Mouse (Mus musculus) frontal cortex, postnatal 14 days (tissue): ENCODE measurements at regions not wholly inside any gene's neighbourhood (a gene's known extent, or its start where the extent isn't known, plus 50 kb on each side); places are given as distances from the start of the nearest gene placed in this dataset.

Experiments used
- DNase-seq, 2 experiments: peaks; one replicate each; pipeline ENCODE4 v3.0.0; 2022; ENCODE audit warnings: low spot score in 2 of 2

DNA sequence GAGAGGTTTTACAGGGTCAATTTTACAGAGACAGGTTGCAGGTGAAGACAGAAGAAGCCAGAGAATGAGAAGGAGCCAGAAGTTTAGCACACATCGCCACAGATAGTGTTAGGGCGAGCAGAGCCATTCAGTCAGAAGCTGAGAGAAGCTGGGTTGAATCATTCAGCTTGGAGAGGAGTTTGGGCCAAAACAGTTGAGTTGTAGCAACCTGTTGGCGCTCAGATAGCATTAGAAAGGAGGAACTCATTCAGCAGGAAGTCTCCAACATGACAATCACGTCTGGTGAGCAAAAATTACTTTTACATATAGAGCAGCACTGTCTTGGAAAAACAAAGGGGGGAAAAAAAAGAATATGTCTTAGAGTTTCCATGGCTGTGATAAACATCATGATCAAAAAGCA lies 53.2 kb downstream of the Fam43a start:
- no peak for DNase-seq

DNA sequence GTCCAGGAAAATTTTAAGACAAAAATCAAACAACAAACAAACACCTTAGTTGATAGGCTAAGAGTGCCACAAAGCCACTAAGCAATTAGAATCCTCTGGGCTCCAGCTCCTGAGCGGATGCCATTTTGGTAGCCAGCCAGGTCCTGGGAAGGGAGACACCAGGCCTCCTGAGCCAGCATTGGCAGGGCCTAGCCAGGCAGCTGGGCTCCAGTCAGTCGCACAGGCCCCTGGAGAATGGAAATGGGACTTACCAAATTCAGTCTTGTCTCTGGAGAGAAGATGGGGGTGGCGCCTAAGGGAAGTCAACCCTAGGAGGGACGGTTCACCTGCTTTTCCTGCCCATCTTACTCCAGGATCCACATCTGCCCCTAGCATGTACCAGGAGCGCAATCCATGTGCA lies 54.3 kb downstream of the Fam43a start:
- DNase-seq, result peak in 1 of 2 experiments; percentile 31

DNA sequence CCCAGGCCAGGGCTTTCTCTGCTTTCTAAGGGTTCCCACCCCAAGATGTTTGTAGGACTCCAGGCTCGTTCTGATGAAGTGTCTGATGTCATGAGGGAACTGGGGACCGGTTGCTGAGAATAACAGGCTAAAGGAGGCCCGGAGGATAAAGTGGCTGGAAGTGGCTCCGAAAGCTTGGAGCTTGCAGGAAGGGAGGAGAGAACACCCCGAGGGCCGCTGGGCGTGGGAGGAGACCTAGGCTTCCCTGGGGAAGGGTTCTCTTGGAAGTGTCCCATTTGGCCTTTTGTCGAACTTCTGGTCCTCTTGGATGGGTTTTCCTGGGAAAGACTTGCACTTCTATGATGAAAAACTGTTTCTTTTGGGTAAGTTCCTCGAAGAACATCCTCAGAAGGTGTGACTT lies 54.7 kb downstream of the Fam43a start:
- no peak for DNase-seq

DNA sequence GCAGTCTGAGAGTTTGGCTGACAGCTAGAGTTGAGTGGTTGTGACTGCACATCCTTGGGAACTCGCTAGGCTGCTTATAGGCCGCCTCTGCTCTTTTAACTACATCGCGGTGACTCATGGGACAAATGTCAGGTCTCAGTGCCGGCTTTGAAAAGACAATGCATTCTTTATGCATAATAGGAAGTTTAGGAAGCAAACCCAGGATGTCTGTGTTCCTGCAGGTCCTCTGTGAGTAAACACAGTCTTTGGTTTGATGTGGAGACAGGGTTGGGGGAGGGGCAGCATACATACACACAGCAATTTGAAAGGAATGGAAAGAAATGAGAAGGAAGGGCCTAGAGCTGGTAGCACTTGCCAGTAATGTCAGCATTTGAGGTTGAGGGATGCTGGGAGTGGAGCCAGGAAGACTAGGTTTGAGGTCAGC lies 56.3 kb downstream of the Fam43a start:
- no peak for DNase-seq

DNA sequence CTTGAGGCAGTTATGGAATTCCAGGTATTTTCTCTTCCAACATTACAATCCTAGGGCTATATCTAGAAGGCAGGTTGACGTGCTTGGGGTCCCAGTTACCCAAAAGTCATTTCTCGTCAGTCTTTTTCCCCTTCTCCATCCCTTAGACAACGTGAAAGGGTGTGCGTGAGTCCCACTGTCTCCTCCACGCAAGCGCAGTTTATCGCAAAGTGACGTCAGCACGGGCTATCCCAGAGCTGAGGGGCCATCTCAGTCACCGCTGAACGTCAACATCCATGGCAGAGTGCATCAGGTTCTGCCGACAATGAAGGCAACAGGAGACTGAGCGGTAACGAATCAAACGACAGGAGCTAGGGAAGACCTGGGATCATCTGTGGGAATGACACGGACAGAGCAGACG lies 57.4 kb downstream of the Fam43a start:
- DNase-seq, result no peak

DNA sequence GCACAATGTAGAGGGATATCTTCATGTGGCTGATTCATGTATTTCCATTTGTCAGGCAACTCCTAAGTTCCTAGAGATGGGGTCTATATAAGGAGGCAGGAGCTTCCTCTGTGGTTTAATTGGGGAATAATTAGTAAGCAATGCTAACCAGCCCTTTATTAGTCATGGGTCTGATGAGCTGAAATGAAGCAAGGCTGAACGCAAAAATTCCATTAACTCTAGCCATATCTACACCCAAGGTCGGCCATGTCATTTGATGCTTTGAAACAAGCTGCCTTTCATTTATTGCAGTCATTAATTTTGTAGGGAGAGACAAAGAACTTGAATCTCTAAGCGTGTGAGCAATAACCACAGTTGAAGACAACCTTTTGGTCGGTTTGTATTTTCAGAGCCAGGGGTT lies 59.4 kb downstream of the Fam43a start:
- DNase-seq, result no peak

DNA sequence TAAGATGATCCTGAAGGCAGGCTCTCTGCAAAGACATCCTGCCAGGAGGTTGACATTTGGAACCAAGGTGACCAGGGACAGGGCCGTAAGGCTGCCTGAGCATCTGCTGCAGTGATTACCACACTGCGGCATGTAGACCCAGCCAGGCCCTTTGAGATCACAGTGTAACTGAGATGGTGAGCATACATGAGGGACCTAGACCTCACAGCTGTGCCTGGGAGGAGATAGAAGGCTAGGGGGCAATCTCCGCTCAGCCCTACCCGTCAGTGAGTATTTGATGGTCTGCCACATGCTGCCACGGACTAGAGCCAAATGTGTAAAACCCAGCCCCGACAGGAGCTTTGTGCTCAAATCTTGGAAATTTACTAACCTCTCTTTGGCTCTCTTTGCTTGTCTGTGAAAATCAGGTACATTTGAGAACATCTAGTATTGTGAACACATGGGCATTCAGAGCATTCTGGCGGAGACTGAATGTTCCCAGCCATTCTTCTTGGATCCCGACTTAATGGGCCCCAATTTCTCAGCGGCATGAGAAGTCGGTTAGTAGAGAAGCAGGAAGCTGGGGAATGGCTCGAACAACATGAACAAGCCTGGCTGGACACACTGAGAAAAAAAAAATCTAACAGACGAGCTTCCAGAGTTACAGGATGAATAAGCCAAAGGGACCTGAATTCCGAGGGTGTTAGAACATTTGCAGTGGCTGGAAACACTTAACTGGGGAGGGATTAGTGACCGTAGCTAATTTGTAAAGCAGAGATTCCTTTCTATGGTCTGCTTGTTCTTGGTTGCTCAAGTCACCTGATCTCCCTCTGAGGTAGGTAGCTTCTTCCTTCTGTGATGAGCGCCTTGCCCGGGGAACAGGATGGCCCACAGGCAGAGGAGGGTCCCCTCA lies 61.8 kb downstream of the Fam43a start:
- no peak for DNase-seq

DNA sequence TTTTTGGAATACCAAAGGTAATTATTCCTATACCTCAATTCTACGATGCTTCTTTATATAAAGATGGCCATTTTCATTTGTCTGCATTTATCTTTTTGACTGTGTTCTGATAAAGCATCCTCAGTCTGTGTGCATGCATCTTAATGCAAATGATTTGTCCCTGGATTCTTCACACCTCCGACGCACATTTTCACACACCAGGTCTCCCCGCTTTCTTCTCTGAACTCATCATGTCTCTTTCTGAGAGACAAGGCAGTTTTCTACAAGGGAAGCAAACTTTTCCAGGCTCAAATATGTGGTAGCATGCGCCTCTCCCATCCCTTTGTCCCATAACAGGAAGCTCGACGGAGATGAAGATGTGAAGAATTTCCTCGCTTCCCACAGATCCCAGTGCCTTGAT lies 63.5 kb downstream of the Fam43a start:
- no peak for DNase-seq

DNA sequence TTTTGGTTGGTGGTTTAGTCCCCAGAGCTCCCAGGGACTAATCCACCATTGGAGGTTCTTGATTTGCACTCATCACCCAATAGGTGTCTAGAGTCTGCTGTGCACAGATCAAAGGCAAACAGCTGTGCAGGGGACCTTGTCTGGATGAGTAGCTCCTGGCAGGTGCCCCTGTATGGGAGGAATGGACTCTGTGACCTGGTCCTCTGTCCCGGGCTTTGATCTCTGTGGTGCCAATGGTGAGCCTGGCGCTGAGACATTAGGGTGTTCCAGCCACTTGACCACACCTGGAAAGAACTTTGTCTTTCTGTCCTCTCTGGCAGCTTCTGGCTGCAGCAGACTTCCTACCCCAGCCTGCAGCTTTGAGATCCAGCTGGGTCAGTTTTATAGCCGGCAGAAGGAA lies 64.4 kb downstream of the Fam43a start:
- DNase-seq, result no peak

DNA sequence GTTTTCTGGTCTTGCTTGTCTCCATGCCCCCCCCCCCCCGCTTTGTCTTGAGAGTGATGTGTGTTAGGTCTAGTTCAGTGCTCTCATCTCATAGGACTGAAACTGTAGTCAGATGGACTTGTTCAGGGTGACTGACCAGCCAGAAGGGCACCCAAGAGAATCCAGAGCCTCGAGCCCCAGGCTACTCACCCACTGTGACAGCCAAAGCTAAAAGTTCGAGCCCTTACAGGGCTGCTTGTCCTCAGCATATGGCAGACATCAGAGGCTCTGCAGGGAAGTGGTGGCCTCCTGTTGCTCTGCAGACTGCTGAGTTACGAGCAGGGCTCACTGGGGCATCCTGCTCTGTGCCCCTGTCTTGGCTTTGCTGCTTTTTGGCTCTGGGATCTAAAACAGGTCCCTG lies 64.9 kb downstream of the Fam43a start:
- no peak for DNase-seq

DNA sequence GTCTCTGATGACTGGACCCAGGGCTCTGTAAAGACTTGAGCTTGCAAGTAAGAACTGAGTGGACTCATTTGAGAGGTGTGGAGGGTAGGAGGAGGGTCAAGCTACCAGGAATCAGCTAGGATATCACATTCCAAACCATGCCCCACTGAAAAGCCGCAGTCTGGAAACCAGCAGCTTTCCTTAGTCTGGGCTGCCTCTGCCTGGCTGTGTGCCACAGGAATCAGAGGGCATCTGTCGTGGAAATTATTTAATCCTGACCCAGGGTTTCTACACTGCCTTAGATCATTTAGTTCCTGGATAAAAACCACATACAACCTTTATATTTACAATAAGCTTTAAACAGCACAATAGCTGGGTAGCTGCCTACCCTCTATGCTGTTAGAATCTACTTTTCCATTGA lies 66.4 kb downstream of the Fam43a start:
- DNase-seq, result no peak

DNA sequence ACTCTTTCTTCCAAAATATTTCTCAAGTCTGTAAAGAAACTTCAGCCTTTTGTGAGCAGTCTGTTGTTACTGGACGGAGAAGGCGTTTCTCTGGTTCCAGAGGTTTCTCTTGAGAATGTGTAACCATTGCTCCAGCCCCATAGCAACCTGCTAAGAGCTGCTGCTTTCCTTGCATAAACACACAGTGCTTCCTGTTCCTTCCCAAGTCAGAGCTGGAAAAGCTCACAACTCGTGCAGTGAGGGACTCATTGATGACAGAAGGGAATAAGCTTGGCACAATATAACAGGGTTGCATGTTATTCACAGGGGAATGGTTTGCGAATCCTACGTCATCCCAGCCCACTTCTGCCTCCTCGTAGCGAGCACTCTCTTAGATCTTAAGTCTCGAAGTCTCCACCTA lies 70.4 kb downstream of the Fam43a start:
- DNase-seq, result no peak

DNA sequence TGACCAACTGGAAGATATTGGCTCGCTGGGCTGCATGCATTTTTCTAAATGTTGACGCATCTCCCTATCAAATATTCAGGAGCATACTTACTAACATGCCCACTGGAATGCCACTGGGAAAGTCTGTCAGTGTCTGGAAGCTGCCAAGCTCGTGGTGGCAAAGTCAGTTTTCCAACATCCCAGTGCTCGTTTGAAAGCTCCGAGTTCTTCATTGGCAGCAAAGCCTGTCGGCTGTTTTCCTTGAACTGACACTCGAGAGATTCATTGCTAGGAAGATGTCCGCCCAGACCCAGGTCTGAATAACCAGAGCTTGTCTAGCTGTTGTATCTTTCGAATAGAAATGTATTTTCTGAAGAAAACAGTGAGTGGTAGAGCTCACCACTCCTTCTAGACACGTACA lies 72.1 kb downstream of the Fam43a start:
- no peak for DNase-seq

DNA sequence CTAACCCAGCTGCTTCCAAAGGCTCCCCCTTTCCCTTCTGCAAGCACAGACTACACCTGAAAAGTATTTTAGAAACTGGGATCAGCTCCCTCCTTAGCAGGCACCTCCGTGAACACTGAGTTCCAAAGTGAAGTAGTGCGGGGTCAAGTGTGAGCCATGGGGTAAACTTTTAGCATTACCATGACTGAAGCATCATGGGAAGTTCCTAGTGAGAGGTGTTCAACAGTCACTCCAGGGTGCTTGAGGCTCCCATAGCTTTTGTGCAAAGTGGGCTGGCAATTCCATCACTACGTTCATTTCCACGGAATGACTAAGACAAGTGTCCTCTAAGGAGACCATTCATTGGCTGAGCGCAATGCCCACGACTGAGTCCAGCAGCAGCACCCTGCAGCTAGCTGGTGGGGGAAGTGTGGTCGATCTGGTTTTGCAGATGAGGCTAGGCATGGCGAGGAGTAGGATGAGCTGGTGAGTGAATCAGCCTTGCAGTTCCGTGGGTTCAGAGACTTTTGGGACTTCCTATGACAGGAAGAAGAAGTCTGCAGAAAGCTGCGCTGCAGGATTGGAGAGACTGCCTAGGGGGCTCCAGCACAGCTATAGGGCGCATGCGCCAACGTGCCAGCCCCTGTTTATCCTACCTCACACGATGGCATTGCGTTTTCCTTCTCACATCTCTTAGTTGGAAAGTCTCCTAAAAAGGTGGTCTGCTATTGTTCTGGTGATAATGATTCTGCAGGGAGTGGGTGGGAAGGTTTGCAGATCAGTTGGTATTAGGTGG lies 73.4 kb downstream of the Fam43a start:
- no peak for DNase-seq

DNA sequence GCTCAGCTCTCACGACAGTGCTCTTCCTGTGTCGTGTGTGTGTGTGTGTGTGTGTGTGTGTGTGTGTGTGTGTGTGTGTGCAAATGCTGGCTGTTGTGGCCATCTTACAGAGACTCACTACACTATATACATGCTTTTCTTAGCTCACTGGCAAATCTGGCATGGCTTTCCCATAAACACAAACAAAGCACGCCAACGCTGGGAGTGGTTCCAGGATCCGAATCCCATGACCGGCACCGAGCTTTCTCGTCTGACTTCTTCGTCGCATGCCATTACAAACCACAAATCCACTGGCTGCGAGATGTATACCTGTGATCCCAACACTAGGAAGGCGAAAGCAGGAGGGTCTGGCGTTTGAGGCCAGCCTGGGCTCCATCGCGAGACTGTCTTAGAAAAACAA lies 74.1 kb downstream of the Fam43a start:
- no peak for DNase-seq

DNA sequence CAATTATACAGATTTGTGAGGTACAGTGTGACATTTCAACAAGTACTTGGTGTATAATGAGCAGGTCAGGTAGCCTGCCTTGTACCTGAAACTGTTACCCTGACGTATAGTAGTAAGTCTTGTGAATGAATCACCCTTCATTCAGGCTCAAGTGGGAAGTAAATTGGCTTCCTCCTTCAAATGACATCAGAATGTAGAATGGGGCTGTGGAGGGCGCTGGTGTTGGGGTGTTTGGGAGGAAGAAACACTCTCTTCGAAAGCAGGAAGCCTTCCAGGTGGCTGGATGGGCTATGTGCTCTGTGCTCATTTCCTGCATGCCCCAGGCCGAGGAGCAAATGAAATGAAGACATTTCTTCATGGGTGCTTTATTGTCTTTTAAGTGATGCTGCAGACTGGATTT lies 76.3 kb downstream of the Fam43a start:
- no peak for DNase-seq

DNA sequence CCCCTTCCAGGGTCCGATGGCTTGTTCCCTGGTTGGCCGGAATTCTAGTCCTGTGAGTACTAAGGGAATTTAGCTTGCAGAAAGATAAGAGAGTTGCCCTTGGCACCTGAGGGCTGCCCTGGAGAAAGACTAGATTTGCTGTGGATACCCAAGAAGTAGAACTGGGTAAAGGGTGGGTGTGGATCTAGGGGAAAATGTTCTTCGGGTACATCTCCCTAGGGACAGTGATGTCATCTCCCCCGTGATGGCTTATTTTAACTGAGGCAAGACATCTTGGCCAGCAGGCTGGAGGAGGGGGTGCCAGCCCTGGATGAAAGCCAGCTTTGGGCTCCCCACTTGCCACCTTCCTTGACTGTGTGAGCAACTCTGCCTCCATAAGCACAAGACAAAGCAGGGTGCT lies 77.5 kb downstream of the Fam43a start:
- no peak for DNase-seq

DNA sequence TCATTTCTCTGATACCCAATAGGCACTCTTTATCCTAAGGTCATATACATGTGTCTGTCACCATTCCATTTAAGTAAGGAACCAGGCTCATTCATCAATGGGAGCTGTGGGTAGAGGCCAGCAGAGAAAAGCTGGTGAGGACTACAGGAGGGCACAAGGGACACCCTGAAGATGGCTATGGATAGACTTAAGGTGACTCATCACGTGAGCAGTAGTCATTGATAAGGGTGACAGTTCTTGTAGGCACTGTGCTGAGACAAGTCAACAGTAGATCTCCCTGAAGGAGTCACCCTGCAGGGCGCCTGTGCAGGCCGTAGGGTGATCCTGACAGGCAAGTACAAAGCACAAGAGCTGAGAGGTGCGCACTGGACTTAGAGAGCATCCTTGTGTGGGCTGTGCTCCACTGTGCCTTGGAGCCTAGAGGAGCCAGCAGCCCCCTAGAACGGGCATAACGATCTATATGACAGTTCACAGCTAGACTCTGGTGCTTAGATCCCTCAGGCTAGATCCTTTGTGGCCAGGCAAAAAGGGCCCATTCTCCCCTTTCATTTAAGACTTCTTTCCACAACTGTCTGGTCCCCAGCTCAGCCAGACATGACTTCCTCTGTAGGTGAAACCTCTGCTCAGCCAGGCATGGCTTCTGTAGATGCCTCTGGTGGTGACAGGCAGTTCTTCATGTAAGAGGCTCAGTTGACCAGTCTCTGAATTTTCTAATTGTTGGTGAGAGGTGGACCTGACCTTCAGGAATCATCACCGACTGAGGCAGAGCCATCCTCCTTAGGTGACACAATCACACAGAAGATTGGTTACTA lies 78.6 kb downstream of the Fam43a start:
- no peak for DNase-seq

DNA sequence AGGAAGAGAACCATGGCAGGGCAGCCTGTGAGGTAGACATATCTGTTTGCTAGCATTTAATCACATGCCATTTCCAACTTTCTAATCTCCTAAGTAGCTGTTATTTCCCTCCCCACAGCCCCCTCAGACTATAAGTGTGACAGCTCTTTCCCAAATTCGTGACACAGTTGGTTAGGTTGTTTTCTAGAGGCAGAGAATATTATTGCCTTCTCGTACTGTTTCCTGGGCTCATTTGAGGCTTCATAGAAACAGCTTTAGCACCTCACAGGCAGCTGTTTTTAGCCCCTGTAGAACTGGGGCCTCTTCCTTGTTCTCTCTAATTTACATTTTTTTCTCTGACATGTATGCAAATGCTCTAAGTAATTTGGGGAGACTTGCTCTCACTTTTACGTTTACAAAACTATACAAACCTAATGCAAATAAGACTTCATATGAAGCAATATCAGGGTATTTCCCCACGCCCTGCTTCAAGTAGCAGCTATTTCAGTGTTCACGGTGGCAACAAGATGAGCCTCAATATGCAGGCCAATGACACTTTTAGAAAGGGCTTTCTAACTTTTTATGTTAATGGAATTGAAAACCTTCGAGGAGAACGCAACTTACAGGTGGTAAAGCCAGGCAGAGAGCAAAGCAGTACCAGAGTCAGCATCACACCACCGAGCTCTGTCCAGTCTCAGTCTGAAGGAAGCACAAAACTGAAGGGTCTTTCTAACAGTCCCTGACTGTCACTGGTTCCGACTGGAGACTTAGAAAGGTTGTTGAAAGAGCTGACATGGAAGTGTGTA lies 79.4 kb downstream of the Fam43a start:
- no peak for DNase-seq

DNA sequence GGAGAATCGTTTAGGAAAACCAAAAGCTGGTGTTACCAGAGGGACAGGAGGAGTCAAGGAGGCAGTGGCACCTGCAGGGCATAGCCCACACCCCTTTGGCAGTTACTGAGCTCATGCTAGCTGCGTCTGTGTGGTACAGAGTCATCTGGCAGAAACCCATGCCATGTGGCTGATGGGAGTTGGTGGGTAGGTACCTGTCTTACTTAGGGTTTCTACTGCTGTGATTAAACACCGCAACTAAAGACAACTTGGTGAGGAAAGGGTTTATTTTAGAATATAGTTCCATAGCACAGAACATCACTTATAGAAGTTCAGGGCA lies 79.9 kb downstream of the Fam43a start:
- no peak for DNase-seq

DNA sequence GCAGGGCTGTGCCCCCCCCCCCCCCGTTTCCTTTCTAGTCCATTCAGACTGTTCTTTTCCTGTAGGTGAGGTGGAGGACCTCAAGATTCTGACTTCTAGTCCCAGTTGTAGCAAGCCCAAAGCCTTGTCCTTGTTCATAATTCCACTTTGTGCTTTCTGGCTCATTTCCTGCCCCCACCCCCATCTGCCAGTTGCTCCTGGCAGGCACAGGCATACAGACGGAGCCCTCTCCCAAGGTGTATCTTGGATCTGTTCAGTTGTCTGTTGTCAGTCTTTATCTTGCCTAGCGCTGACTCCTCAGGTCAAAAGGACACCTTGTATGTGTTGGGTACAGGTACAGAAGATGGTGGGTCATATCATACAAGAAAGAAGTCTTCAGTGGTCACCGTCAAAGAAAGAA lies 81.9 kb downstream of the Fam43a start:
- DNase-seq, result no peak

DNA sequence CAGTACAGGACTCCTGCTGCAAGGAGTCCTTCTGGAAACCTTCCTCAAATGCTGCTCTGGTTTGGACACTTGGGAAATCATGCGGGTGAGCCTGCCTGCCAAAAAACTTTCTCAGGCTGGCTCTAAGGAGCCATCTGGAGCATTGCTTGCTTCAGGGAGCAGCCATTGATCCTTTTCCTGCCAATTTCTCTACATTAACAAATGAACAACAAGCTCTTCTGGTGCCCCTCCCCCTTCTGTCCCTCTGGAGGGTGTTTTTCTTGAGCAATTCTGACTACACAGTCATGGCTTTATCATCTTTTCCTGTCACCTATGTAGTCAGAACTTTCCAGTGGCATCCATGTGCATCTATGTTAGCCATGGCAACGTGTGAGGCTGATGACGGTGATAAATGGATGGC lies 84.5 kb downstream of the Fam43a start:
- DNase-seq, result peak; percentile 22 to 31
